In genomic region chr9:109059136-109059903, GRCm38 (mm10) we compare ENCODE assay signal across 7 mouse cellular contexts. TPM values are rescaled to one million over a fixed set of nuclear protein-coding genes. Genes with fewer than 3 reads are reported as not detected.
A peak's percentile ranks its signal among the peaks of the same experiment; 100 is the strongest.
DNase-seq lines count a peak whose midpoint lies in the region; ATAC-seq lines count a peak whose summit lies in the region.

Gene Trex1, minus strand, starts transcription at chr9:109059734.

- H3K4me3 ChIP-seq in intestine, embryonic 15.5 days (replicated peaks): peak within 1 kb of the TSS; percentile 43
- H3K4me3 ChIP-seq in midbrain, embryonic 10.5 days: peak within 1 kb of the TSS; percentile 42

- H3K4me2 ChIP-seq in intestine, embryonic 15.5 days (replicated peaks): peak within 1 kb of the TSS; percentile 74

- peaks cover 17% of the 10 kb centered on the region for H3K4me1 ChIP-seq in intestine, embryonic 15.5 days (replicated peaks)
- peaks cover 31% of the 10 kb centered on the region for H3K4me1 ChIP-seq in midbrain, embryonic 10.5 days

- peak; percentile 96 for DNase-seq in adrenal gland, adult 2 months
- DNase-seq in embryo, embryonic 11 days: peak; percentile 84
- DNase-seq in gastrocnemius, postnatal 36 days: peak; percentile 91
- peak; percentile 91 to 93 for DNase-seq in left cerebral cortex, postnatal 25 days (ENCODE audit: low spot score in 2 of 2)
- DNase-seq in midbrain, embryonic 10.5 days (ENCODE audit: low spot score): peak; percentile 85
- peak; percentile 93 for DNase-seq in skeletal muscle tissue, adult 2 months (ENCODE audit: low read depth, low spot score)

- H3K27me3 ChIP-seq in intestine, embryonic 15.5 days (replicated peaks): no peaks in the 10 kb centered on the region
- no peaks in the 10 kb centered on the region for H3K27me3 ChIP-seq in midbrain, embryonic 10.5 days (ENCODE audit: low read depth, poor library complexity, severe bottlenecking)

- WGBS in intestine, embryonic 15.5 days: 8% methylated on average over 15 of the region's 15 CpGs
- WGBS in midbrain, embryonic 10.5 days: 28% methylated on average over 15 of the region's 15 CpGs

- H3K27ac ChIP-seq in intestine, embryonic 15.5 days: peak within 1 kb of the TSS; percentile 94
- peak within 1 kb of the TSS; percentile 87 for H3K27ac ChIP-seq in midbrain, embryonic 10.5 days (replicated peaks)

- ATAC-seq in intestine, embryonic 15.5 days: peak; percentile 94

- intact Hi-C loops in gastrocnemius, postnatal 36 days (cut with DNase I): loop anchor here (1.0 kb wide), 1 partner anchor 57 kb away; no protein-coding TSS in a partner anchor
- intact Hi-C loops in left cerebral cortex, postnatal 25 days (cut with DNase I): loop anchor here (1.0 kb wide), 1 partner anchor 59 kb away; no protein-coding TSS in a partner anchor

- peak within 1 kb of the TSS; percentile 51 for H3K9ac ChIP-seq in intestine, embryonic 15.5 days

- peaks cover 32% of the 10 kb centered on the region for H3K36me3 ChIP-seq in intestine, embryonic 15.5 days
- H3K36me3 ChIP-seq in midbrain, embryonic 10.5 days: peaks cover 82% of the 10 kb centered on the region

- no peaks in the 10 kb centered on the region for H3K9me3 ChIP-seq in intestine, embryonic 15.5 days
- no peaks in the 10 kb centered on the region for H3K9me3 ChIP-seq in midbrain, embryonic 10.5 days (replicated peaks)

RNA-seq across cellular contexts. Expression of gene Trex1, which starts in this region (rescaled TPM):
- 10 to 100 TPM; 19.5 to 28.2 TPM for total RNA-seq in adrenal gland, adult 2 months (2021)
- 129 and 130 TPM in 2 replicates for polyA plus RNA-seq in adrenal gland, adult 2 months (2012; rRNA removed)
- 10 to 100 TPM; 11.6 to 11.8 TPM for total RNA-seq in gastrocnemius, postnatal 36 days (2021)
- polyA plus RNA-seq in intestine, embryonic 15.5 days (2015; fragmentation: Nextera tagmentation; extraction: Ambion mirVana): 12.5 and 13.4 TPM in 2 replicates
- total RNA-seq in left cerebral cortex, postnatal 25 days (2021): 10 to 100 TPM; 12.7 to 13.0 TPM
- 7.5 and 10.1 TPM in 2 replicates for polyA plus RNA-seq in midbrain, embryonic 10.5 days (2016; fragmentation: Nextera tagmentation; extraction: Ambion mirVana)

Comparison
In these comparisons a context has a peak if more than half of its experiments do, and no peak if none do; other contexts are left out.
1. Peak in every context shown above with its lines: DNase-seq, ATAC-seq, H3K4me3 ChIP-seq and H3K27ac ChIP-seq.